Mouse (Mus musculus) right cerebral cortex, adult 2 months (tissue): Measurements from ENCODE around the gene Atp11a.

ENCODE experiments used
- DNase-seq, 2 experiments: peaks; one replicate each; pipeline ENCODE4 v3.0.0; 2021 to 2022; ENCODE audit warnings: low spot score in 2 of 2

Atp11a gene

GRCm38 (mm10) chr8:12811231-12811630 is 54.4 kb downstream of the Atp11a start:
- DNase-seq = no peak

GRCm38 (mm10) chr8:12816412-12816811 is 59.6 kb downstream of the Atp11a start:
- no peak for DNase-seq

GRCm38 (mm10) chr8:12822892-12823291 is 66.1 kb downstream of the Atp11a start:
- no peak for DNase-seq

- DNase-seq = no peak
Measured at GRCm38 (mm10) chr8:12824562-12824961, 67.7 kb downstream of the Atp11a start.

- no peak for DNase-seq
Measured at GRCm38 (mm10) chr8:12825236-12825635, 68.4 kb downstream of the Atp11a start.

GRCm38 (mm10) chr8:12825686-12826237 is 68.9 kb downstream of the Atp11a start:
- no peak for DNase-seq

GRCm38 (mm10) chr8:12827124-12827523 is 70.3 kb downstream of the Atp11a start:
- DNase-seq = no peak

- DNase-seq = no peak
Measured at GRCm38 (mm10) chr8:12828298-12828697, 71.5 kb downstream of the Atp11a start.

- no peak for DNase-seq
Measured at GRCm38 (mm10) chr8:12829381-12829780, 72.6 kb downstream of the Atp11a start.

GRCm38 (mm10) chr8:12831659-12832589 is 75.1 kb downstream of the Atp11a start:
- DNase-seq = no peak

GRCm38 (mm10) chr8:12833616-12834015 is 76.8 kb downstream of the Atp11a start:
- DNase-seq = no peak

- no peak for DNase-seq
Measured at GRCm38 (mm10) chr8:12840834-12841233, 84.0 kb downstream of the Atp11a start.

- DNase-seq = no peak
Measured at GRCm38 (mm10) chr8:12842342-12842995, 85.7 kb downstream of the Atp11a start.

- no peak for DNase-seq
Measured at GRCm38 (mm10) chr8:12844347-12844950, 87.6 kb downstream of the Atp11a start.

GRCm38 (mm10) chr8:12846447-12846846 is 89.6 kb downstream of the Atp11a start:
- no peak for DNase-seq

GRCm38 (mm10) chr8:12851241-12851640 is 94.4 kb downstream of the Atp11a start:
- no peak for DNase-seq

GRCm38 (mm10) chr8:12856038-12856437 is 99.2 kb downstream of the Atp11a start:
- no peak for DNase-seq

- no peak for DNase-seq
Measured at GRCm38 (mm10) chr8:12863061-12863460, 106.2 kb downstream of the Atp11a start.

GRCm38 (mm10) chr8:12863608-12864007 is 106.8 kb downstream of the Atp11a start:
- no peak for DNase-seq

GRCm38 (mm10) chr8:12865790-12866189 is 109.0 kb downstream of the Atp11a start:
- no peak for DNase-seq

- DNase-seq = no peak
Measured at GRCm38 (mm10) chr8:12869661-12870060, 112.8 kb downstream of the Atp11a start.

GRCm38 (mm10) chr8:12870656-12871055 is 113.8 kb downstream of the Atp11a start:
- no peak for DNase-seq
